Mouse (Mus musculus) spleen, adult 18-20 months (tissue): Measurements from ENCODE around the gene Pou4f2.

Experiments
- DNase-seq, 2 experiments: peaks; one replicate each; pipeline ENCODE4 v3.0.0; 2022; ENCODE audit warnings: mixed read lengths in 2 of 2

Gene Pou4f2

GRCm38 (mm10) chr8:78436071-78436651 is at the start of gene Pou4f2:
Gene Pou4f2, minus strand, starts transcription at chr8:78436645.
- no peak for DNase-seq

- no peak for DNase-seq
These were observed 40.8 kb upstream of the Pou4f2 start for GRCm38 (mm10) chr8:78477051-78477829.

- DNase-seq = no peak
These were observed 31.4 kb upstream of the Pou4f2 start for GRCm38 (mm10) chr8:78467889-78468288.

GRCm38 (mm10) chr8:78463941-78464340 is 27.5 kb upstream of the Pou4f2 start:
- no peak for DNase-seq

- DNase-seq = no peak
These were observed 20.0 kb upstream of the Pou4f2 start for GRCm38 (mm10) chr8:78456441-78456840.

- no peak for DNase-seq
These were observed 6.3 kb upstream of the Pou4f2 start for GRCm38 (mm10) chr8:78442781-78443180.

- no peak for DNase-seq
These were observed 1.7 kb upstream of the Pou4f2 start for GRCm38 (mm10) chr8:78438121-78438520.

- no peak for DNase-seq
These were observed 948 bp upstream of the Pou4f2 start for GRCm38 (mm10) chr8:78437140-78438045.

- no peak for DNase-seq
These were observed 216 bp upstream of the Pou4f2 start for GRCm38 (mm10) chr8:78436661-78437060.

GRCm38 (mm10) chr8:78435624-78435960 is 853 bp downstream of the Pou4f2 start:
- no peak for DNase-seq

- no peak for DNase-seq
These were observed 1.4 kb downstream of the Pou4f2 start for GRCm38 (mm10) chr8:78434823-78435623.

GRCm38 (mm10) chr8:78434340-78434739 is 2.1 kb downstream of the Pou4f2 start:
- no peak for DNase-seq

GRCm38 (mm10) chr8:78433318-78433717 is 3.1 kb downstream of the Pou4f2 start:
- no peak for DNase-seq

- DNase-seq = no peak
These were observed 4.0 kb downstream of the Pou4f2 start for GRCm38 (mm10) chr8:78432451-78432850.

- no peak for DNase-seq
These were observed 5.1 kb downstream of the Pou4f2 start for GRCm38 (mm10) chr8:78431356-78431755.

- no peak for DNase-seq
These were observed 8.3 kb downstream of the Pou4f2 start for GRCm38 (mm10) chr8:78428148-78428547.

GRCm38 (mm10) chr8:78427769-78428130 is 8.7 kb downstream of the Pou4f2 start:
- no peak for DNase-seq

- no peak for DNase-seq
These were observed 9.3 kb downstream of the Pou4f2 start for GRCm38 (mm10) chr8:78426875-78427768.

GRCm38 (mm10) chr8:78426455-78426854 is 10.0 kb downstream of the Pou4f2 start:
- DNase-seq = no peak

- no peak for DNase-seq
These were observed 12.5 kb downstream of the Pou4f2 start for GRCm38 (mm10) chr8:78423937-78424336.

- no peak for DNase-seq
These were observed 16.3 kb downstream of the Pou4f2 start for GRCm38 (mm10) chr8:78420101-78420503.

GRCm38 (mm10) chr8:78419272-78419671 is 17.2 kb downstream of the Pou4f2 start:
- no peak for DNase-seq
